Mouse (Mus musculus) forebrain, embryonic 14.5 days (tissue): ENCODE results near the gene Il1r1. TPM values are rescaled to one million over a fixed set of nuclear protein-coding genes. Genes with fewer than 3 reads are reported as not detected.

ENCODE experiments used
- ATAC-seq: fragments of 200-750 bp; cut with Nextera tagmentation; 2 replicates; pipeline ENCODE4 v1.8.0; 2017; ENCODE audit warnings: mild to moderate bottlenecking, moderate library complexity
- DNase-seq: peaks from one replicate; pipeline ENCODE4 v3.0.0-alpha.2; 2015; ENCODE audit warnings: low spot score
- H3K27ac ChIP-seq: fragments of 300-500 bp; sonication (generic); 2 replicates; pipeline ENCODE4 v1.5.1; 2014; ENCODE audit warnings: low read depth, mild to moderate bottlenecking, control low read depth, low read length, moderate library complexity
- H3K27me3 ChIP-seq: fragments of 300-500 bp; sonication (generic); replicated peaks from 2 replicates; pipeline ENCODE4 v1.6.1; 2014; ENCODE audit warnings: low read length, control low read depth, mixed read lengths; ENCODE audit not compliant: control insufficient read depth, insufficient read depth
- H3K36me3 ChIP-seq: fragments of 300-500 bp; sonication (generic); 2 replicates; pipeline ENCODE4 v1.6.1; 2014; ENCODE audit warnings: low read length, control low read depth; ENCODE audit not compliant: control insufficient read depth, insufficient read depth
- H3K4me1 ChIP-seq: fragments of 300-500 bp; sonication (generic); 2 replicates; pipeline ENCODE4 v1.6.1; 2014; ENCODE audit warnings: antibody characterized with exemption, low read length, control low read depth; ENCODE audit not compliant: control insufficient read depth, insufficient read depth
- H3K4me2 ChIP-seq: fragments of 300-500 bp; sonication (generic); 2 replicates; pipeline ENCODE4 v1.6.1; 2014; ENCODE audit warnings: mild to moderate bottlenecking, control low read depth, low read length
- H3K4me3 ChIP-seq: fragments of 300-500 bp; sonication (generic); 2 replicates; pipeline ENCODE4 v1.5.1; 2014; ENCODE audit warnings: low read depth, low read length, control low read depth
- H3K9ac ChIP-seq: fragments of 300-500 bp; sonication (generic); 2 replicates; pipeline ENCODE4 v1.6.1; 2014; ENCODE audit warnings: mild to moderate bottlenecking, low read length, control low read depth, moderate library complexity
- H3K9me3 ChIP-seq: fragments of 300-500 bp; sonication (generic); replicated peaks from 2 replicates; pipeline ENCODE4 v1.6.1; 2016; ENCODE audit warnings: low read length, control low read depth, mixed read lengths; ENCODE audit not compliant: control insufficient read depth
- WGBS: fragments of 180-500 bp; shearing (Covaris S2); extraction: QIAGEN DNeasy Blood & Tissue Kit; methylation state at CpG from one replicate; pipeline ENCODE4 v1.1.7; 2014; 5-methylcytosine and 5-hydroxymethylcytosine counted together
- polyA plus RNA-seq: library from polyadenylated mRNA; unstranded; fragments of >200 nt; fragmentation: Nextera tagmentation; extraction: Ambion mirVana; gene quantifications from 2 replicates; pipeline ENCODE4 v1.2.1, GENCODE M21; 2014

Il1r1 gene
- polyA plus RNA-seq, 1 experiment from 2014 or later = 0.70 TPM

- Histone ChIP-seq H3K36me3 (no peaks in the 10 kb centered on the region), H3K9ac (no peak overlapping the region), H3K27me3 (no peaks in the 10 kb centered on the region), H3K4me3 (no peak overlapping the region), H3K9me3 (no peaks in the 10 kb centered on the region), H3K27ac (no peak overlapping the region), H3K4me2 (no peak overlapping the region), H3K4me1 (no peaks in the 10 kb centered on the region)
- 90% methylated on average over 4 of the region's 4 CpGs for WGBS
- ATAC-seq (no peak), DNase-seq (no peak)
These were observed 130.6 kb downstream of the Il1r1 start for GRCm38 (mm10) chr1:40355431-40355843.

- no peak overlapping the region for H3K27ac ChIP-seq
- H3K27me3 ChIP-seq = no peaks in the 10 kb centered on the region
- ATAC-seq (no peak), DNase-seq (no peak)
- 86% methylated on average over 10 of the region's 10 CpGs for WGBS
- no peaks in the 10 kb centered on the region for H3K36me3 ChIP-seq
- no peaks in the 10 kb centered on the region for H3K4me1 ChIP-seq
- H3K4me2 ChIP-seq = no peak overlapping the region
- no peak overlapping the region for H3K9ac ChIP-seq
- no peak overlapping the region for H3K4me3 ChIP-seq
- no peaks in the 10 kb centered on the region for H3K9me3 ChIP-seq
These were observed 131.1 kb downstream of the Il1r1 start for GRCm38 (mm10) chr1:40355904-40356521.

- ATAC-seq = no peak
- no peak overlapping the region for H3K27ac ChIP-seq
- H3K4me2 ChIP-seq = no peak overlapping the region
- H3K4me3 ChIP-seq = no peak overlapping the region
- DNase-seq = no peak
- no peaks in the 10 kb centered on the region for H3K36me3 ChIP-seq
- WGBS = 34% methylated on average over 2 of the region's 2 CpGs
- H3K27me3 ChIP-seq = no peaks in the 10 kb centered on the region
- H3K9me3 ChIP-seq = no peaks in the 10 kb centered on the region
- H3K9ac ChIP-seq = no peak overlapping the region
- H3K4me1 ChIP-seq = no peaks in the 10 kb centered on the region
These were observed 133.0 kb downstream of the Il1r1 start for GRCm38 (mm10) chr1:40357921-40358320.

GRCm38 (mm10) chr1:40358351-40358750 is 133.5 kb downstream of the Il1r1 start:
- DNase-seq (no peak), ATAC-seq (no peak)
- Histone ChIP-seq H3K4me3 (no peak overlapping the region), H3K27ac (no peak overlapping the region), H3K27me3 (no peaks in the 10 kb centered on the region), H3K4me1 (no peaks in the 10 kb centered on the region), H3K36me3 (no peaks in the 10 kb centered on the region), H3K4me2 (no peak overlapping the region), H3K9me3 (no peaks in the 10 kb centered on the region), H3K9ac (no peak overlapping the region)
- 79% methylated on average over 2 of the region's 2 CpGs for WGBS

GRCm38 (mm10) chr1:40358771-40359181 is 133.9 kb downstream of the Il1r1 start:
- H3K9me3 ChIP-seq = no peaks in the 10 kb centered on the region
- H3K27me3 ChIP-seq = no peaks in the 10 kb centered on the region
- H3K9ac ChIP-seq = no peak overlapping the region
- no peaks in the 10 kb centered on the region for H3K4me1 ChIP-seq
- ATAC-seq (no peak), DNase-seq (no peak)
- H3K36me3 ChIP-seq = no peaks in the 10 kb centered on the region
- WGBS = 80% methylated on average over 4 of the region's 4 CpGs
- no peak overlapping the region for H3K4me3 ChIP-seq
- H3K27ac ChIP-seq = no peak overlapping the region
- H3K4me2 ChIP-seq = no peak overlapping the region

- Histone ChIP-seq H3K27ac (no peak overlapping the region), H3K4me2 (no peak overlapping the region), H3K36me3 (no peaks in the 10 kb centered on the region), H3K4me3 (no peak overlapping the region), H3K27me3 (no peaks in the 10 kb centered on the region), H3K9me3 (no peaks in the 10 kb centered on the region), H3K9ac (no peak overlapping the region), H3K4me1 (no peaks in the 10 kb centered on the region)
- DNase-seq (no peak), ATAC-seq (no peak)
- 65% methylated on average over 2 of the region's 2 CpGs for WGBS
These were observed 134.9 kb downstream of the Il1r1 start for GRCm38 (mm10) chr1:40359731-40360130.

- DNase-seq (no peak), ATAC-seq (no peak)
- H3K4me2 ChIP-seq = no peak overlapping the region
- H3K27ac ChIP-seq = no peak overlapping the region
- no peaks in the 10 kb centered on the region for H3K27me3 ChIP-seq
- no peaks in the 10 kb centered on the region for H3K9me3 ChIP-seq
- no peaks in the 10 kb centered on the region for H3K36me3 ChIP-seq
- H3K9ac ChIP-seq = no peak overlapping the region
- WGBS = 57% methylated on average over 7 of the region's 7 CpGs
- H3K4me1 ChIP-seq = no peaks in the 10 kb centered on the region
- no peak overlapping the region for H3K4me3 ChIP-seq
These were observed 136.1 kb downstream of the Il1r1 start for GRCm38 (mm10) chr1:40360969-40361368.

GRCm38 (mm10) chr1:40361596-40361995 is 136.7 kb downstream of the Il1r1 start:
- Histone ChIP-seq H3K27ac (no peak overlapping the region), H3K4me2 (no peak overlapping the region), H3K9ac (no peak overlapping the region), H3K27me3 (no peaks in the 10 kb centered on the region), H3K4me1 (no peaks in the 10 kb centered on the region), H3K9me3 (no peaks in the 10 kb centered on the region), H3K36me3 (no peaks in the 10 kb centered on the region), H3K4me3 (no peak overlapping the region)
- 65% methylated on average over 1 of the region's 1 CpGs for WGBS
- no peak for ATAC-seq
- DNase-seq = no peak

GRCm38 (mm10) chr1:40362784-40363183 is 137.9 kb downstream of the Il1r1 start:
- no peaks in the 10 kb centered on the region for H3K9me3 ChIP-seq
- no peak for ATAC-seq
- no peaks in the 10 kb centered on the region for H3K36me3 ChIP-seq
- no peaks in the 10 kb centered on the region for H3K27me3 ChIP-seq
- H3K4me2 ChIP-seq = no peak overlapping the region
- no peak for DNase-seq
- H3K27ac ChIP-seq = no peak overlapping the region
- no peak overlapping the region for H3K9ac ChIP-seq
- no peak overlapping the region for H3K4me3 ChIP-seq
- no peaks in the 10 kb centered on the region for H3K4me1 ChIP-seq
- WGBS = 79% methylated on average over 11 of the region's 11 CpGs
